8 mouse cellular contexts compared by ENCODE assay signal in the genomic region with DNA sequence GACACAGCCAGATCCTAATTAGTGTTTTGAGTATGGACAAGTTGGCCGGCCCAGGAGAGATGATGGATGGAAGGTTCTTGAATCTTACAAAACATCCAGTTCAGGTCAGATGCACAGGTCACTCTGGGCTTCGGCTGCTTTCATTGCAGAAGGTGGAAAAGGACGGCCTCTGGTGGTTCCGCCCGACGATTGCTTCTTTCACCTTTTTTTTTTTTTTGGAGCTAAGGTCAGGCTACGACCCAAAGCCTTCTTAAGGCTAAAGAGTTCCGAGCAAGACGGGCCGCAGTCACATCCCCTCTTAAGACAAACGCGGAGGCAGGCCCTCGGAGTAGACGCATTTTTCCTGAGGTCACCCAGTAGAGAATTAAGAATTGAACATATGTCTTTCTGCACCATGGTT. TPM values are rescaled to one million over a fixed set of nuclear protein-coding genes. Genes with fewer than 3 reads are reported as not detected.
DNase-seq lines count a peak whose midpoint lies in the region; ATAC-seq lines count a peak whose summit lies in the region.

No protein-coding gene starts in this region.

- H3K27me3 ChIP-seq in forebrain, embryonic 14.5 days (replicated peaks; ENCODE audit: control insufficient read depth, insufficient read depth, low read length) = no peaks in the 10 kb centered on the region

- peak overlapping the region; percentile 49 for H3K4me3 ChIP-seq in forebrain, embryonic 14.5 days (ENCODE audit: low read depth, low read length)

- ATAC-seq in forebrain, embryonic 14.5 days = peak; percentile 38
- ATAC-seq in megakaryocyte progenitor cell, adult 5-6 weeks (replicated peaks; ENCODE audit: poor library complexity) = peak; percentile 45

- peak overlapping the region; percentile 64 for H3K9ac ChIP-seq in forebrain, embryonic 14.5 days (ENCODE audit: low read length)

- H3K4me2 ChIP-seq in forebrain, embryonic 14.5 days (ENCODE audit: low read length) = peak overlapping the region; percentile 85

- H3K9me3 ChIP-seq in forebrain, embryonic 14.5 days (replicated peaks; ENCODE audit: control insufficient read depth, low read length) = no peaks in the 10 kb centered on the region

- H3K4me1 ChIP-seq in forebrain, embryonic 14.5 days (ENCODE audit: control insufficient read depth, insufficient read depth, low read length) = peaks cover 10% of the 10 kb centered on the region; the same call in 1 of the 2 replicates

- WGBS in forebrain, embryonic 14.5 days = under 1% methylated on average over 14 of the region's 14 CpGs

- DNase-seq in left cerebral cortex, postnatal 10 days (ENCODE audit: extremely low spot score in 1 of 2, low spot score in 2 of 2) = peak; percentile 51 to 74
- DNase-seq in left cerebral cortex, adult 8-10 months (ENCODE audit: low spot score in 2 of 2) = no peak
- DNase-seq in cerebellum, adult 18-20 months = peak; percentile 67 to 72
- peak; percentile 59 for DNase-seq in forebrain, embryonic 14.5 days (ENCODE audit: low spot score)
- DNase-seq in heart, postnatal 4 days = peak; percentile 68
- peak; percentile 43 to 54 for DNase-seq in left cerebral cortex, postnatal 25 days (ENCODE audit: low spot score in 2 of 2)
- DNase-seq in spleen, postnatal 36 days (ENCODE audit: low spot score in 2 of 2) = peak; percentile 54 to 61

- no peak overlapping the region for H3K27ac ChIP-seq in forebrain, embryonic 14.5 days (ENCODE audit: low read depth, low read length)

- H3K36me3 ChIP-seq in forebrain, embryonic 14.5 days (ENCODE audit: control insufficient read depth, insufficient read depth, low read length) = peaks cover 7% of the 10 kb centered on the region; the same call in 1 of the 2 replicates

- intact Hi-C loops in left cerebral cortex, postnatal 10 days (cut with DNase I) = no loop called here
- intact Hi-C loops in left cerebral cortex, postnatal 25 days (cut with DNase I) = loop anchor here (2.0 to 5.0 kb wide), 2 partner anchors 33 to 68 kb away; a partner anchor contains a TSS

RNA-seq across cellular contexts. Expression of a gene that starts 0.5 kb away (rescaled TPM):
- 10 to 100 TPM; 15.6 to 17.8 TPM for total RNA-seq in left cerebral cortex, postnatal 10 days (2021)
- total RNA-seq in left cerebral cortex, adult 8-10 months (2022) = 10 to 100 TPM; 14.6 to 18.3 (median 16.7) TPM
- polyA plus RNA-seq in forebrain, embryonic 14.5 days (2014; fragmentation: Nextera tagmentation; extraction: Ambion mirVana) = 11.8 and 12.1 TPM in 2 replicates
- 10 to 100 TPM; 17.0 to 19.3 TPM for total RNA-seq in heart, postnatal 4 days (2021)
- 10 to 100 TPM; 17.2 to 18.9 TPM for total RNA-seq in left cerebral cortex, postnatal 25 days (2021)
- 38.9 and 50.1 TPM in 2 replicates for total RNA-seq in megakaryocyte progenitor cell, adult 5-6 weeks (2015)
- total RNA-seq in megakaryocyte progenitor cell, adult 5-6 weeks (2017) = 33.2 and 43.8 TPM in 2 replicates

RNA-seq across cellular contexts. Expression of a gene that starts 31.9 kb away (rescaled TPM):
- 100 to 1,000 TPM; 125 to 127 TPM for total RNA-seq in left cerebral cortex, postnatal 10 days (2021)
- total RNA-seq in left cerebral cortex, adult 8-10 months (2022) = 100 to 1,000 TPM; 136 to 146 (median 141) TPM
- polyA plus RNA-seq in forebrain, embryonic 14.5 days (2014; fragmentation: Nextera tagmentation; extraction: Ambion mirVana) = 91.5 and 110 TPM in 2 replicates
- 100 to 1,000 TPM; 404 to 423 TPM for total RNA-seq in heart, postnatal 4 days (2021)
- 100 to 1,000 TPM; 135 to 144 TPM for total RNA-seq in left cerebral cortex, postnatal 25 days (2021)
- total RNA-seq in megakaryocyte progenitor cell, adult 5-6 weeks (2015) = 559 and 576 TPM in 2 replicates
- total RNA-seq in megakaryocyte progenitor cell, adult 5-6 weeks (2017) = 961 and 988 TPM in 2 replicates

RNA-seq across cellular contexts. Expression of a gene that starts 58.0 kb away (rescaled TPM):
- total RNA-seq in left cerebral cortex, postnatal 10 days (2021) = 1 to 10 TPM; 1.1 to 1.4 TPM
- 1 to 10 TPM in 3 of 4 experiments, under 1 TPM in 1; 0.85 to 2.0 (median 1.7) TPM for total RNA-seq in left cerebral cortex, adult 8-10 months (2022)
- not detected in 2 replicates for polyA plus RNA-seq in forebrain, embryonic 14.5 days (2014; fragmentation: Nextera tagmentation; extraction: Ambion mirVana)
- under 1 TPM; 0.43 TPM for total RNA-seq in heart, postnatal 4 days (2021)
- 1 to 10 TPM; 1.1 to 1.2 TPM for total RNA-seq in left cerebral cortex, postnatal 25 days (2021)
- total RNA-seq in megakaryocyte progenitor cell, adult 5-6 weeks (2015) = 2.2 and 4.5 TPM in 2 replicates
- 0.37 and 0.46 TPM in 2 replicates for total RNA-seq in megakaryocyte progenitor cell, adult 5-6 weeks (2017)

Comparison
In these comparisons a context has a peak if more than half of its experiments do, and no peak if none do; other contexts are left out.
1. DNase-seq: peak in left cerebral cortex, postnatal 10 days (2 of 2), cerebellum, adult 18-20 months (2 of 2), forebrain, embryonic 14.5 days (single experiment), heart, postnatal 4 days (single experiment), left cerebral cortex, postnatal 25 days (2 of 2) and spleen, postnatal 36 days (2 of 2); none in left cerebral cortex, adult 8-10 months (0 of 2).